Mouse (Mus musculus) telencephalon, adult 2 months (tissue): ENCODE measurements at regions not wholly inside any gene's neighbourhood (a gene's known extent, or its start where the extent isn't known, plus 50 kb on each side); places are given as distances from the start of the nearest gene placed in this dataset.
A peak's percentile ranks its signal among the peaks of the same experiment; 100 is the strongest.

ENCODE experiments used
- DNase-seq: peaks from one replicate; pipeline ENCODE4 v3.0.0-alpha.2; 2011; ENCODE audit warnings: low read depth, low spot score

DNA sequence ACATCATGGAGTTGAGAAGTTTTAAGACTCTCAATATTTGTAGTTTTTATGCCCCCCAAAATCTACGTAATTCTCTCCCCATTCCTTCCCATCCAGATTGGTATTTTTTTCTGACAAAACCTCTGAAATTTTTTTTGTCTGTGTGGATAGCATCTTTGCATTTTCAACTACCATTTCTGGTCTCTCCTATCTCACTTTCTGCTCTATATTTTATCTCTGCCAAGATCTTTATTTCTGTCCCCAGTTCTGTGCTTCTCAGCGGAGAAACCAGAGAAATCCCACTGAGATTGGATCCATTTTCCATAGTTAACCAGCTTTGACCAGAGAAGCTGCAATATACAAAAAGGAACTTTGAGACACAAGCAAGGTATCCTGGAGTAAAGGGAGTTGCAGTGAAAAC is 65.9 kb downstream of the Olfr16 start:
- peak; percentile 11 for DNase-seq

DNA sequence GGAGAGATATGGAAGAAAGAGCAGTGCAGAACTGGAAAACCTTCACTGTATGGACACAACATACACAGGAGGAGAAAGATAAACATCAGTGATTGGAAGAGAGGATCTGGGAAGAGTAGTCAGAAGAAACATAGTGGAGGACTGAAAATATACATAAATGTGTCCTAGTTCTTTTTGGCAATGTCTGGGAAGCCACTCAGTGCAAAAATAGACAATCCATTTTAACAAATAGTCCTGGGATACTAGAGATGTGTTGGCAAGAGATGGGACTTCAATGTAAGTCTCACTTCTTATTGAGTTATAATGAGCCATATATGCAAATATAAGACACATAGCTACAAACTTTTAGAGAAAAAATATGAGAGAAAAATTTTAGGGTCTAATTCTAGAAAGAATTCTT is 83.1 kb downstream of the Olfr16 start:
- peak; percentile 35 for DNase-seq
